Mouse (Mus musculus) heart, embryonic 14.5 days (tissue): ENCODE results near the gene AI467606. TPM values are rescaled to one million over a fixed set of nuclear protein-coding genes. Genes with fewer than 3 reads are reported as not detected.

Experiments
- microRNA-seq: library from miRNA; unstranded; fragments of <30 nt; microRNA quantifications from one replicate; pipeline ENCODE4, GENCODE M21; 2016
- polyA plus RNA-seq: library from polyadenylated mRNA; unstranded; fragments of >200 nt; fragmentation: Nextera tagmentation; extraction: Ambion mirVana; gene quantifications from 2 replicates; pipeline ENCODE4 v1.2.1, GENCODE M21; 2014

AI467606 gene
- polyA plus RNA-seq, 1 experiment from 2014 or later: 1.2 TPM

Small RNA genes within 50 kb of the gene (microRNA-seq; reads per million reads assigned to microRNA genes)
- gene Gm44343: not detected

Other genes starting within 250 kb of the AI467606 start
- 0.14 TPM in 1 of 2 replicates, not detected in the other for gene Doc2a, start 243.9 kb upstream of the AI467606 start, polyA plus RNA-seq
- 10.7 and 11.5 TPM in 2 replicates for gene Hirip3, start 229.4 kb upstream of the AI467606 start, polyA plus RNA-seq
- 47.9 and 51.9 TPM in 2 replicates for gene Ino80e, start 229.0 kb upstream of the AI467606 start, polyA plus RNA-seq
- 19.8 and 21.7 TPM in 2 replicates for gene Taok2, start 206.7 kb upstream of the AI467606 start, polyA plus RNA-seq
- 21.6 and 22.7 TPM in 2 replicates for gene Tmem219, start 168.4 kb upstream of the AI467606 start, polyA plus RNA-seq
- 11.3 and 11.9 TPM in 2 replicates for gene Kctd13, start 162.5 kb upstream of the AI467606 start, polyA plus RNA-seq
- gene Asphd1, start 141.8 kb upstream of the AI467606 start, polyA plus RNA-seq: not detected in 2 replicates
- gene Sez6l2, start 140.8 kb upstream of the AI467606 start, polyA plus RNA-seq: 0.86 and 1.4 TPM in 2 replicates
- gene Cdipt, start 115.4 kb upstream of the AI467606 start, polyA plus RNA-seq: 68.5 and 74.6 TPM in 2 replicates
- gene Cdiptos, start 115.3 kb upstream of the AI467606 start, polyA plus RNA-seq: 0.86 and 1.6 TPM in 2 replicates
- 12.0 and 12.6 TPM in 2 replicates for gene Mvp, start 76.7 kb upstream of the AI467606 start, polyA plus RNA-seq
- 0.84 TPM in 1 of 2 replicates, not detected in the other for gene Pagr1b, start 74.9 kb upstream of the AI467606 start, polyA plus RNA-seq
- 23.1 and 25.4 TPM in 2 replicates for gene Pagr1a, start 74.0 kb upstream of the AI467606 start, polyA plus RNA-seq
- 41.9 and 45.0 TPM in 2 replicates for gene Gm42742, start 70.3 kb upstream of the AI467606 start, polyA plus RNA-seq
- 2.1 and 3.2 TPM in 2 replicates for gene Prrt2, start 70.1 kb upstream of the AI467606 start, polyA plus RNA-seq
- 37.6 and 44.7 TPM in 2 replicates for gene Maz, start 64.3 kb upstream of the AI467606 start, polyA plus RNA-seq
- 67.8 and 74.3 TPM in 2 replicates for gene Kif22, start 48.9 kb upstream of the AI467606 start, polyA plus RNA-seq
- gene Zg16, start 4.0 kb upstream of the AI467606 start, polyA plus RNA-seq: not detected in 2 replicates
- gene Qprt, start 30.9 kb downstream of the AI467606 start, polyA plus RNA-seq: 2.4 and 2.8 TPM in 2 replicates
- 0.12 and 0.22 TPM in 2 replicates for gene Spn, start 46.5 kb downstream of the AI467606 start, polyA plus RNA-seq
- gene Cd2bp2, start 104.7 kb downstream of the AI467606 start, polyA plus RNA-seq: 33.7 and 34.8 TPM in 2 replicates
- 20.2 and 21.2 TPM in 2 replicates for gene Tbc1d10b, start 117.1 kb downstream of the AI467606 start, polyA plus RNA-seq
- 11.7 and 14.9 TPM in 2 replicates for gene Mylpf, start 117.5 kb downstream of the AI467606 start, polyA plus RNA-seq
- 9.9 and 11.4 TPM in 2 replicates for gene Zfp553, start 141.7 kb downstream of the AI467606 start, polyA plus RNA-seq
- gene Sept1, start 141.8 kb downstream of the AI467606 start, polyA plus RNA-seq: 22.2 and 25.3 TPM in 2 replicates
- gene Zfp771, start 152.9 kb downstream of the AI467606 start, polyA plus RNA-seq: 26.8 and 31.4 TPM in 2 replicates
- 168 and 172 TPM in 2 replicates for gene Dctpp1, start 169.3 kb downstream of the AI467606 start, polyA plus RNA-seq
- gene Sephs2, start 182.7 kb downstream of the AI467606 start, polyA plus RNA-seq: 69.5 and 74.6 TPM in 2 replicates
- 1.2 and 1.5 TPM in 2 replicates for gene Itgal, start 204.9 kb downstream of the AI467606 start, polyA plus RNA-seq